Mouse (Mus musculus): ENCODE results near the gene Lce6a.

DNA sequence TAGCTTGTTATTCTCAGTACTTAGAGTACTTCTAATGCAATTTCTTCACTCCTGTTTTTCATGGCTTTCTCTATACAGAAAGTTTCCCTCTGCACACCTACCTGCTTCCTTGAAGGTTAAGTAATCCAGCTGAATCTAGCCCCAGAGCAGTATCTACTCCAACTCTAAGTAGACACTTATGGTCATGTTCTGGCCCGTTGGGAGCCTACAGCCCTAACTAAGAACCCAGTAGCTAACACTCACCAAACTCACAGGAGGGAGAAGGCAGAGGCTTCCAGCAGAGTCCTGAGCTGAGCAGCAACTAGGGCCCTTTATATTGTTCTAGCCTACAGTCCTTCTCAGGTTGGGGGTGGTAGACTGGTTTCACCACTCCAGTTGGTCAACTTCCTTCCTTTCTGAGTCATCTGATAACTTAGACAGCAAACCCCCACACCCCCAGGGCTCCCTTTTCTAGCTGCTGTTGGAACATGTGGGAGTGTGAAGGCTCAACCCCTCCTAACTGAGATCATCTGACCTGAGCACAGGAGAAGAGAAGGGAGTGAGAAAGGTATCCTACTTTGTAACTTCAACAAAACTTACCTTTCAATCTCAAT lies 47.9 kb downstream of the Lce6a start, which contains the start of gene Ivl:
- TF ChIP-seq FLI1 (IDR thresholded peaks at IDR 0.05; ENCODE audit: low read length): no peak
- no peak for TF ChIP-seq GATA1 (IDR thresholded peaks at IDR 0.05; ENCODE audit: borderline replicate concordance, low read length)
